ENCODE assay signal across 11 mouse cellular contexts in the genomic region with DNA sequence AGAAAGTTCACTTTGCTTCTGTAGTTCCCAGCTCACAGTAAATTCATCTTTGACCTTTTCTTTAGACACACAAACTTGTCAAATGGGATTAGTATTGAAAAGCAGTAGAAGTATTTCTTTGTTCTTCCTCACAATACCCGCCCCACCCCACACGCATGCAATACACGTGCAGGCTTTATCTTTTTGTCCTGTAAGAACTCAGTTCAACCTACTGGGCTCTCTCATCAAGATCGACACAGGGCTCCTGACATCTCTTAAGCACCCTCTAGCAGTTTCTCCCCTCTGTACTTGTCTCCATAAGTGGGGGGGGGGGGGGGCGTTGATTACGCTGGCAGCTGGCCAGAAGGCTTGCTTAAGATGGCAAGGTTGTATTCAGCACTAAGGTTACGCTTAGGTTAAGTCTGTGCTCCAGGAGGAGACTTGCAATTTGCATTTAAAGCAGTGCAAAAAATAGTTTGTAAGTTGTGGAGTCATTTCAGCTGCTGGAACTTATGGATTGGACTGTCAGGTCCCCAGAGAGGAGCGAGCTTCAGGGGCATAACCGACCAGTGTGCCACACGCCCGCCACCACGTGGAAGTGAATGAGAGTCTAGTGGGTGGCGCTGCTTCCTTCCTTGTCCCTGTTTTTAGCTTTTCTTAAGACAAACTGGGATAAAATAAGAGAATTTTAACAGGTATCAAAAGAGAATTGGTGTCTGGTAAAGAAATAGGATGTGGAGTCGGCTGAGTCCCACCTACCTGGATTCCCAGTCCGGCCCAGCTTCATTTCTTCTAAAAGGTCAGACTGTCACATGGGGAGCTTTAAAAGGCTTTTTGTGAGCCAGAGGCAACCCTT. TPM values are rescaled to one million over a fixed set of nuclear protein-coding genes. Genes with fewer than 3 reads are reported as not detected.
DNase-seq lines count a peak whose midpoint lies in the region; ATAC-seq and TF ChIP-seq lines count a peak whose summit lies in the region.
"Had no signal": no experiment of that assay in that cellular context is flagged by ENCODE, and none has a peak within 500 bp of the region (broad histone marks: within the 10 kb centered on the region; RNA-seq: fewer than 3 reads in every experiment).

No protein-coding gene starts in this region.

- 48% methylated on average over 15 of the region's 15 CpGs for WGBS in heart, embryonic 11.5 days (ENCODE audit: insufficient replicate concordance)
- 22% methylated on average over 15 of the region's 15 CpGs for WGBS in forebrain, embryonic 16.5 days
- WGBS in liver, postnatal 0 days (ENCODE audit: insufficient replicate concordance), result 40% methylated on average over 15 of the region's 15 CpGs

- H3K36me3 ChIP-seq in heart, embryonic 11.5 days (ENCODE audit: control insufficient read depth, insufficient read depth, low read length), result no peaks in the 10 kb centered on the region
- H3K36me3 ChIP-seq in ES-E14 (ENCODE audit: control insufficient read depth, insufficient read depth, low read length, poor library complexity, severe bottlenecking), result peaks cover under 1% of the 10 kb centered on the region; the same call in 1 of the 2 replicates
- H3K36me3 ChIP-seq in forebrain, embryonic 16.5 days (ENCODE audit: control insufficient read depth, insufficient read depth), result no peaks in the 10 kb centered on the region
- H3K36me3 ChIP-seq in liver, postnatal 0 days (replicated peaks; ENCODE audit: insufficient read depth, low read length), result no peaks in the 10 kb centered on the region

- peak overlapping the region; percentile 64 for H3K27ac ChIP-seq in heart, embryonic 11.5 days (ENCODE audit: low read depth, low read length)
- H3K27ac ChIP-seq in ES-E14 (ENCODE audit: insufficient read depth, low read depth, low read length, poor library complexity, severe bottlenecking), result peak overlapping the region; percentile 1; the same call in 1 of the 2 replicates
- peak overlapping the region; percentile 37 for H3K27ac ChIP-seq in forebrain, embryonic 16.5 days (ENCODE audit: low read length)
- peak overlapping the region; percentile 76 for H3K27ac ChIP-seq in liver, postnatal 0 days (ENCODE audit: low read depth)

- H3K9ac ChIP-seq in heart, embryonic 11.5 days (ENCODE audit: low read depth, low read length), result no peak overlapping the region
- peak overlapping the region; percentile 13; the same call in 1 of the 2 replicates for H3K9ac ChIP-seq in ES-E14 (ENCODE audit: insufficient read depth, low read depth, low read length, poor library complexity, severe bottlenecking)
- H3K9ac ChIP-seq in forebrain, embryonic 16.5 days (replicated peaks; ENCODE audit: low read depth, low read length), result no peak overlapping the region
- H3K9ac ChIP-seq in liver, postnatal 0 days (replicated peaks), result no peak overlapping the region

- no peak for DNase-seq in heart, postnatal 4 days
- no peak for DNase-seq in ES-E14 (ENCODE audit: low read depth, low spot score)
- DNase-seq in liver, postnatal 0 days, result no peak
- DNase-seq in urinary bladder, adult 2 months (ENCODE audit: low spot score), result no peak
- DNase-seq in thymus, postnatal 4 days, result no peak
- DNase-seq: cerebellum, adult 2 months; spleen, adult 18-20 months had no signal

- peak overlapping the region; percentile 45 for H3K4me2 ChIP-seq in heart, embryonic 11.5 days
- H3K4me2 ChIP-seq in forebrain, embryonic 16.5 days (ENCODE audit: low read length), result no peak overlapping the region; the same call in 1 of the 2 replicates
- peak overlapping the region; percentile 38 for H3K4me2 ChIP-seq in liver, postnatal 0 days (ENCODE audit: low read depth, low read length)

- no peak for TF ChIP-seq EP300 in liver, postnatal 0 days (IDR thresholded peaks at IDR 0.05; ENCODE audit: low read depth)

- H3K4me1 ChIP-seq in heart, embryonic 11.5 days (ENCODE audit: control insufficient read depth, insufficient read depth, low read length), result peaks cover 34% of the 10 kb centered on the region
- H3K4me1 ChIP-seq in ES-E14 (ENCODE audit: control insufficient read depth in 2 of 2, insufficient read depth in 2 of 2, low read length in 2 of 2, poor library complexity in 1 of 2), result peaks cover 9 to 23% of the 10 kb centered on the region in 2 experiments
- H3K4me1 ChIP-seq in forebrain, embryonic 16.5 days (replicated peaks; ENCODE audit: control insufficient read depth, insufficient read depth, low read length), result peaks cover 23% of the 10 kb centered on the region
- H3K4me1 ChIP-seq in liver, postnatal 0 days (ENCODE audit: insufficient read depth), result peaks cover 48% of the 10 kb centered on the region

- peaks cover 7% of the 10 kb centered on the region; the same call in 1 of the 2 replicates for H3K27me3 ChIP-seq in heart, embryonic 11.5 days (ENCODE audit: control insufficient read depth, insufficient read depth, low read length)
- no peaks in the 10 kb centered on the region for H3K27me3 ChIP-seq in forebrain, embryonic 16.5 days (replicated peaks; ENCODE audit: control insufficient read depth, insufficient read depth, low read length)
- H3K27me3 ChIP-seq in liver, postnatal 0 days (ENCODE audit: insufficient read depth, low read length), result no peaks in the 10 kb centered on the region
- H3K27me3 ChIP-seq: CH12.LX had no signal

- no peaks in the 10 kb centered on the region for H3K9me3 ChIP-seq in heart, embryonic 11.5 days (replicated peaks; ENCODE audit: control insufficient read depth, low read length)
- H3K9me3 ChIP-seq in ES-E14 (ENCODE audit: control insufficient read depth, insufficient read depth, low read depth, low read length), result no peaks in the 10 kb centered on the region
- no peaks in the 10 kb centered on the region for H3K9me3 ChIP-seq in forebrain, embryonic 16.5 days (ENCODE audit: control insufficient read depth, low read length)
- H3K9me3 ChIP-seq in liver, postnatal 0 days (ENCODE audit: low read length), result no peaks in the 10 kb centered on the region

- in situ Hi-C loops in ES-E14 (cut with MboI; ENCODE audit: low sequenced_read_pairs in 2 of 2, unreplicated experiment in 2 of 2), result no loop called here

- no peak overlapping the region for H3K4me3 ChIP-seq in heart, embryonic 11.5 days (ENCODE audit: low read depth, low read length)
- no peak overlapping the region for H3K4me3 ChIP-seq in ES-E14 (ENCODE audit: insufficient read depth in 1 of 2, low read depth in 1 of 2, low read length in 2 of 2, poor library complexity in 1 of 2, severe bottlenecking in 1 of 2)
- no peak overlapping the region for H3K4me3 ChIP-seq in forebrain, embryonic 16.5 days (replicated peaks; ENCODE audit: low read length)
- no peak overlapping the region for H3K4me3 ChIP-seq in liver, postnatal 0 days (ENCODE audit: low read depth, low read length)

- TF ChIP-seq CTCF in liver, postnatal 0 days (IDR thresholded peaks at IDR 0.05; ENCODE audit: low read depth), result no peak

- ATAC-seq in heart, embryonic 11.5 days (replicated peaks; ENCODE audit: insufficient number of reproducible peaks, low FRiP score, low TSS enrichment), result no peak
- ATAC-seq in forebrain, embryonic 16.5 days, result peak; percentile 51; the same call in 1 of the 2 replicates
- peak; percentile 48 for ATAC-seq in liver, postnatal 0 days
- no peak for ATAC-seq in granulocyte monocyte progenitor cell, adult 5-6 weeks (replicated peaks; ENCODE audit: poor library complexity, severe bottlenecking)

TF ChIP-seq in ES-E14, 5 proteins besides CTCF, POLR2A, EP300 and RAD21:
- TF ChIP-seq HCFC1 (IDR thresholded peaks at IDR 0.05; ENCODE audit: borderline replicate concordance, insufficient read depth, low read length) (no peak), MAFK (IDR thresholded peaks at IDR 0.05; ENCODE audit: insufficient read depth, low read depth, low read length) (no peak), ZNF384 (IDR thresholded peaks at IDR 0.05; ENCODE audit: low read depth, low read length) (no peak), ZC3H11A (IDR thresholded peaks at IDR 0.05; ENCODE audit: borderline replicate concordance, low read depth, low read length) (no peak), CHD2 (IDR thresholded peaks at IDR 0.05; ENCODE audit: low read depth, low read length) (no peak)

RNA-seq across cellular contexts. Expression of gene Cds2, which starts 20.5 kb away (rescaled TPM):
- 13.0 and 18.5 TPM in 2 replicates for polyA plus RNA-seq in heart, embryonic 11.5 days (2014; fragmentation: Nextera tagmentation; extraction: Ambion mirVana)
- 10 to 100 TPM; 63.9 to 73.8 TPM for total RNA-seq in heart, postnatal 4 days (2021)
- total RNA-seq in ES-E14 (2012; rRNA removed), result 73.9 and 160 TPM in 2 replicates
- 23.0 and 27.9 TPM in 2 replicates for polyA plus RNA-seq in forebrain, embryonic 16.5 days (2015; fragmentation: Nextera tagmentation; extraction: Ambion mirVana)
- 7.9 and 10.5 TPM in 2 replicates for polyA plus RNA-seq in liver, postnatal 0 days (2015; fragmentation: Nextera tagmentation; extraction: Ambion mirVana)
- 8.7 and 22.5 TPM in 2 replicates for total RNA-seq in granulocyte monocyte progenitor cell, adult 5-6 weeks (2014; fragmentation: Nextera tagmentation)
- 7.0 and 9.7 TPM in 2 replicates for total RNA-seq in granulocyte monocyte progenitor cell, adult 5-6 weeks (2017)
- polyA plus RNA-seq in urinary bladder, adult 2 months (2012; rRNA removed), result 38.4 and 52.2 TPM in 2 replicates

RNA-seq across cellular contexts. Expression of gene Pcna, which starts 30.3 kb away (rescaled TPM):
- polyA plus RNA-seq in heart, embryonic 11.5 days (2014; fragmentation: Nextera tagmentation; extraction: Ambion mirVana), result 209 and 212 TPM in 2 replicates
- total RNA-seq in heart, postnatal 4 days (2021), result 100 to 1,000 TPM; 182 to 184 TPM
- 296 and 370 TPM in 2 replicates for total RNA-seq in ES-E14 (2012; rRNA removed)
- polyA plus RNA-seq in forebrain, embryonic 16.5 days (2015; fragmentation: Nextera tagmentation; extraction: Ambion mirVana), result 164 and 192 TPM in 2 replicates
- polyA plus RNA-seq in liver, postnatal 0 days (2015; fragmentation: Nextera tagmentation; extraction: Ambion mirVana), result 148 and 158 TPM in 2 replicates
- 627 and 644 TPM in 2 replicates for total RNA-seq in granulocyte monocyte progenitor cell, adult 5-6 weeks (2014; fragmentation: Nextera tagmentation)
- total RNA-seq in granulocyte monocyte progenitor cell, adult 5-6 weeks (2017), result 619 and 668 TPM in 2 replicates
- 73.2 and 96.5 TPM in 2 replicates for polyA plus RNA-seq in urinary bladder, adult 2 months (2012; rRNA removed)

RNA-seq across cellular contexts. Expression of gene Tmem230, which starts 35.8 kb away (rescaled TPM):
- polyA plus RNA-seq in heart, embryonic 11.5 days (2014; fragmentation: Nextera tagmentation; extraction: Ambion mirVana), result 42.1 and 44.2 TPM in 2 replicates
- 10 to 100 TPM; 22.6 to 24.4 TPM for total RNA-seq in heart, postnatal 4 days (2021)
- 31.8 and 36.0 TPM in 2 replicates for total RNA-seq in ES-E14 (2012; rRNA removed)
- polyA plus RNA-seq in forebrain, embryonic 16.5 days (2015; fragmentation: Nextera tagmentation; extraction: Ambion mirVana), result 43.4 and 49.9 TPM in 2 replicates
- polyA plus RNA-seq in liver, postnatal 0 days (2015; fragmentation: Nextera tagmentation; extraction: Ambion mirVana), result 19.1 and 20.9 TPM in 2 replicates
- 50.1 and 51.5 TPM in 2 replicates for total RNA-seq in granulocyte monocyte progenitor cell, adult 5-6 weeks (2014; fragmentation: Nextera tagmentation)
- total RNA-seq in granulocyte monocyte progenitor cell, adult 5-6 weeks (2017), result 18.7 and 19.4 TPM in 2 replicates
- 44.1 and 48.0 TPM in 2 replicates for polyA plus RNA-seq in urinary bladder, adult 2 months (2012; rRNA removed)

Comparison
In these comparisons a context has a peak if more than half of its experiments do, and no peak if none do; other contexts are left out.
1. ATAC-seq: peak in forebrain, embryonic 16.5 days (single experiment) and liver, postnatal 0 days (single experiment); none in heart, embryonic 11.5 days (single experiment) and granulocyte monocyte progenitor cell, adult 5-6 weeks (single experiment).
2. H3K27ac ChIP-seq: peak in every context shown above with its lines; median percentile 76 in liver, postnatal 0 days; 64 in heart, embryonic 11.5 days; 37 in forebrain, embryonic 16.5 days; 1 in ES-E14.